Mouse (Mus musculus) CH12.LX (cell line): ENCODE measurements around the gene Cadm1. TPM values are rescaled to one million over a fixed set of nuclear protein-coding genes. Genes with fewer than 3 reads are reported as not detected.

Experiments used
- DNase-seq: peaks from one replicate; pipeline ENCODE4 v3.0.0-alpha.2; 2013; ENCODE audit errors: extremely low read depth
- H3K27ac ChIP-seq: 2 replicates; pipeline ENCODE4 v1.5.1; 2012; ENCODE audit warnings: low read depth, mild to moderate bottlenecking, control low read depth, moderate library complexity; ENCODE audit not compliant: insufficient read depth
- H3K27me3 ChIP-seq: replicated peaks from 2 replicates; pipeline ENCODE3; 2012; ENCODE audit warnings: inconsistent platforms
- H3K36me3 ChIP-seq, 2 experiments: replicated peaks in 1 of 2; 2 replicates each; pipeline versions ENCODE3 to v1.6.1; 2012; ENCODE audit warnings: inconsistent platforms in 1 of 2, low read length in 1 of 2, mild to moderate bottlenecking in 1 of 2, mixed read lengths in 1 of 2, moderate library complexity in 1 of 2; ENCODE audit not compliant: control insufficient read depth in 1 of 2, insufficient read depth in 1 of 2
- H3K4me1 ChIP-seq, 2 experiments: 2 replicates each; pipeline ENCODE4 v1.6.1; 2012; ENCODE audit warnings: inconsistent platforms in 1 of 2, moderate library complexity in 1 of 2; ENCODE audit not compliant: insufficient read depth in 2 of 2, control insufficient read depth in 1 of 2
- H3K4me2 ChIP-seq: 2 replicates; pipeline ENCODE4 v1.6.1; 2012; ENCODE audit warnings: low read depth, mild to moderate bottlenecking, control low read depth; ENCODE audit not compliant: poor library complexity, insufficient read depth, severe bottlenecking
- H3K4me3 ChIP-seq, 3 experiments: fragments of 150-350 bp in 1 of 3; sonication (generic) in 1 of 3; replicated peaks in 1 of 3; 2 replicates each; pipeline versions ENCODE3 to v1.5.1; 2011 to 2012; ENCODE audit warnings: low read depth in 2 of 3, low read length in 2 of 3, mild to moderate bottlenecking in 2 of 3, moderate library complexity in 2 of 3, control low read depth in 1 of 3, improper control_type of control experiment in 1 of 3, inconsistent platforms in 1 of 3, mixed read lengths in 1 of 3; ENCODE audit not compliant: poor library complexity in 1 of 3
- H3K79me2 ChIP-seq: replicated peaks from 2 replicates; pipeline ENCODE4 v1.6.1; 2012; ENCODE audit warnings: mild to moderate bottlenecking, moderate library complexity; ENCODE audit not compliant: control insufficient read depth, poor library complexity, insufficient read depth, severe bottlenecking; ENCODE audit errors: extremely low read depth
- H3K9ac ChIP-seq: 2 replicates; pipeline ENCODE4 v1.6.1; 2012; ENCODE audit warnings: low read depth, mild to moderate bottlenecking, control low read depth, moderate library complexity; ENCODE audit not compliant: insufficient read depth
- H3K9me3 ChIP-seq: replicated peaks from 2 replicates; pipeline ENCODE3; 2012; ENCODE audit warnings: low read length, inconsistent platforms, mixed read lengths
- BHLHE40 ChIP-seq: IDR thresholded peaks from 2 replicates; pipeline ENCODE4 v1.6.1; 2011; ENCODE audit warnings: mild to moderate bottlenecking, low read depth, low read length, improper control_type of control experiment
- CHD1 ChIP-seq: IDR thresholded peaks from 2 replicates; pipeline ENCODE4 v1.6.1; 2012; ENCODE audit warnings: low read depth, low read length, improper control_type of control experiment, inconsistent platforms
- CTCF ChIP-seq, 2 experiments: IDR thresholded peaks in 1 of 2; conservative IDR thresholded peaks in 1 of 2; 2 replicates each; pipeline ENCODE4 v1.5.1; 2011 to 2012; ENCODE audit warnings: low read depth in 2 of 2, low read length in 2 of 2, improper control_type of control experiment in 1 of 2, inconsistent platforms in 1 of 2, mild to moderate bottlenecking in 1 of 2, moderate library complexity in 1 of 2
- E2F4 ChIP-seq: IDR thresholded peaks from 2 replicates; pipeline ENCODE4 v1.6.1; 2011; ENCODE audit warnings: low read depth, low read length, improper control_type of control experiment; ENCODE audit not compliant: insufficient replicate concordance
- GABPA ChIP-seq: IDR thresholded peaks from 2 replicates; pipeline ENCODE4 v1.6.1; 2012; ENCODE audit warnings: low read depth, low read length, improper control_type of control experiment, inconsistent platforms; ENCODE audit not compliant: insufficient replicate concordance
- KAT2A ChIP-seq: IDR thresholded peaks from 2 replicates; pipeline ENCODE4 v1.6.1; 2012; ENCODE audit warnings: low read length, improper control_type of control experiment, inconsistent platforms; ENCODE audit not compliant: insufficient replicate concordance
- MAFK ChIP-seq: IDR thresholded peaks from 2 replicates; pipeline ENCODE4 v1.6.1; 2011; ENCODE audit warnings: low read length, improper control_type of control experiment; ENCODE audit not compliant: insufficient replicate concordance
- MAX ChIP-seq: IDR thresholded peaks from 2 replicates; pipeline ENCODE4 v1.6.1; 2011; ENCODE audit warnings: low read length, improper control_type of control experiment
- MAZ ChIP-seq: IDR thresholded peaks from 2 replicates; pipeline ENCODE4 v1.6.1; 2012; ENCODE audit warnings: low read depth, mild to moderate bottlenecking, inconsistent platforms, low read length, improper control_type of control experiment, moderate library complexity
- MEF2A ChIP-seq: IDR thresholded peaks from 2 replicates; pipeline ENCODE4 v1.6.1; 2014; ENCODE audit warnings: low read depth, mild to moderate bottlenecking, inconsistent platforms, low read length, improper control_type of control experiment, borderline replicate concordance
- MYC ChIP-seq: IDR thresholded peaks from 2 replicates; pipeline ENCODE4 v1.6.1; 2011; ENCODE audit warnings: low read depth, mild to moderate bottlenecking, improper control_type of control experiment, low read length
- NELFE ChIP-seq: IDR thresholded peaks from 2 replicates; pipeline ENCODE4 v1.6.1; 2011; ENCODE audit warnings: low read depth, low read length, improper control_type of control experiment
- POLR2AphosphoS2 ChIP-seq: IDR thresholded peaks from 2 replicates; pipeline ENCODE4 v1.6.1; 2011; ENCODE audit warnings: low read depth, low read length, improper control_type of control experiment
- RAD21 ChIP-seq: IDR thresholded peaks from 2 replicates; pipeline ENCODE4 v1.6.1; 2011; ENCODE audit warnings: low read depth, mild to moderate bottlenecking, low read length, improper control_type of control experiment, moderate library complexity
- SIN3A ChIP-seq: IDR thresholded peaks from 2 replicates; pipeline ENCODE4 v1.6.1; 2012; ENCODE audit warnings: low read length, improper control_type of control experiment, inconsistent platforms
- TBP ChIP-seq: conservative IDR thresholded peaks from 2 replicates; pipeline ENCODE4 v1.6.1; 2011; ENCODE audit warnings: low read depth, low read length, improper control_type of control experiment
- TCF12 ChIP-seq: IDR thresholded peaks from 2 replicates; pipeline ENCODE4 v1.6.1; 2014; ENCODE audit warnings: low read depth, mild to moderate bottlenecking, inconsistent platforms, low read length, improper control_type of control experiment
- UBTF ChIP-seq: IDR thresholded peaks from 2 replicates; pipeline ENCODE4 v1.6.1; 2012; ENCODE audit warnings: low read depth, mild to moderate bottlenecking, inconsistent platforms, low read length, improper control_type of control experiment, moderate library complexity
- USF2 ChIP-seq: conservative IDR thresholded peaks from 2 replicates; pipeline ENCODE4 v1.6.1; 2011; ENCODE audit warnings: low read depth, low read length, improper control_type of control experiment
- ZC3H11A ChIP-seq: IDR thresholded peaks from 2 replicates; pipeline ENCODE4 v1.6.1; 2012; ENCODE audit warnings: low read depth, mild to moderate bottlenecking, inconsistent platforms, low read length, improper control_type of control experiment
- ZMIZ1 ChIP-seq: IDR thresholded peaks from 2 replicates; pipeline ENCODE4 v1.6.1; 2012; ENCODE audit warnings: low read depth, mild to moderate bottlenecking, inconsistent platforms, low read length, improper control_type of control experiment
- dilution Hi-C: fragments of 300-500 bp; cut with MboI; formaldehyde crosslinking; loops from 2 replicates; pipeline ENCODE4 v1.14.3; 2020; ENCODE audit warnings: low sequenced_read_pairs; ENCODE audit not compliant: extremely low pct_unique_long_range_greater_than_20kb, extremely low pct_ligation_motif_present
- in situ Hi-C: fragments of 300-500 bp; cut with MboI; formaldehyde crosslinking; loops from 3 replicates; pipeline ENCODE4 v1.14.3; 2019; ENCODE audit warnings: low sequenced_read_pairs, low pct_ligation_motif_present, low pct_unique_long_range_greater_than_20kb, mixed read lengths
- polyA plus RNA-seq: library from polyadenylated mRNA; unstranded; fragments of >175 nt; gene quantifications from 2 replicates; pipeline ENCODE4 v1.2.1, GENCODE M21; 2012; ENCODE audit warnings: low read depth; ENCODE audit not compliant: insufficient read length
- total RNA-seq, 2 experiments: library from RNA; depleted of rRNA; stranded (reverse); fragments of 300-350 nt in 1 of 2; fragments of >200 nt in 1 of 2; gene quantifications; 2 replicates each; pipeline ENCODE4 v1.2.3; 2012 to 2014

Gene Cadm1
- total and polyA plus RNA-seq, 3 experiments: not detected

DNA sequence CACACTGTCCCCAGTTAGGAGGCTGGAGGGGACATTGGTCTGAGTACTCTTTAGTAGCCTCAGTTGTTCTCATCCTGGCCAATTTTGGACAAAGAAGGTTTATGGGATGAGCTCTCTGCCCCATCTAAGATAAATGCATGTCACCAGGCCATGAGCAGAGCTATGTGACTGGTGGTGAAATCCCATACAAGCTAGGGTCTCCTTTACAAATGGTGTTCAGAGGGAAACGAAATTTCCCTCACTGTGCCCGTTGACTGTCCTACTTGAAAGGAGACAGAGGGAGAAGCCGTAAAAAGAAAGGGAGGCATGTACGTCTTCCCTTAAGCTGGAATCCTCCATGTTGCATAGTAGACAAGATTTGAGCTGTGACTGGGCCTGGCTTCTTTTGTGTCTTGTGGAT, 272.6 kb downstream of the Cadm1 start:
- peaks cover 38% of the 10 kb centered on the region for H3K9me3 ChIP-seq
- dilution Hi-C loops (no loop called here), in situ Hi-C loops (no loop called here)
- no peaks in the 10 kb centered on the region for H3K36me3 ChIP-seq
- no peak for DNase-seq
- no peaks in the 10 kb centered on the region for H3K4me1 ChIP-seq
- H3K9ac ChIP-seq: no peak overlapping the region
- TF ChIP-seq UBTF: no peak
- no peak for TF ChIP-seq TBP
- no peak for TF ChIP-seq TCF12
- no peak for TF ChIP-seq MAZ
- TF ChIP-seq ZMIZ1: no peak
- no peak for TF ChIP-seq BHLHE40
- no peak for TF ChIP-seq CHD1
- TF ChIP-seq RAD21: no peak
- TF ChIP-seq USF2: no peak
- TF ChIP-seq E2F4: no peak
- TF ChIP-seq ZC3H11A: no peak
- TF ChIP-seq MYC: no peak
- TF ChIP-seq MAX: no peak
- TF ChIP-seq MAFK: no peak
- TF ChIP-seq POLR2AphosphoS2: no peak
- TF ChIP-seq GABPA: no peak
- no peak for TF ChIP-seq SIN3A
- no peak for TF ChIP-seq KAT2A
- no peak overlapping the region for H3K4me3 ChIP-seq
- no peaks in the 10 kb centered on the region for H3K79me2 ChIP-seq
- no peak overlapping the region for H3K4me2 ChIP-seq
- H3K27me3 ChIP-seq: no peaks in the 10 kb centered on the region
- no peak overlapping the region for H3K27ac ChIP-seq

GRCm38 (mm10) chr9:47803531-47804105, 273.6 kb downstream of the Cadm1 start:
- no peak overlapping the region for H3K27ac ChIP-seq
- no peaks in the 10 kb centered on the region for H3K4me1 ChIP-seq
- TF ChIP-seq CTCF (conservative IDR thresholded peaks at IDR 0.05 in 1 of 2, IDR thresholded peaks at IDR 0.05 in 1 of 2; ENCODE audit: low read depth in 2 of 2, low read length in 2 of 2) (no peak), NELFE (no peak), MEF2A (no peak)
- H3K9ac ChIP-seq: no peak overlapping the region
- no peak for DNase-seq
- H3K4me2 ChIP-seq: no peak overlapping the region
- H3K79me2 ChIP-seq: no peaks in the 10 kb centered on the region
- in situ Hi-C loops: no loop called here
- H3K9me3 ChIP-seq: peaks cover 32% of the 10 kb centered on the region
- dilution Hi-C loops: no loop called here
- H3K27me3 ChIP-seq: no peaks in the 10 kb centered on the region
- no peaks in the 10 kb centered on the region for H3K36me3 ChIP-seq
- H3K4me3 ChIP-seq: no peak overlapping the region
